Mouse (Mus musculus): ENCODE measurements around the gene Rasgrf1. TPM values are rescaled to one million over a fixed set of nuclear protein-coding genes. Genes with fewer than 3 reads are reported as not detected.

The Rasgrf1 gene
- polyA plus RNA-seq, 1 experiment = 0.06 TPM

GRCm38 (mm10) chr9:89902813-89903212 lies 6.9 kb upstream of the Rasgrf1 start:
- H3K27me3 ChIP-seq (ENCODE audit: control insufficient read depth, insufficient read depth, low read length) = 0 out of 2 replicates have a peak, but pooled peaks cover 3% of the 10 kb centered on the region
- no peak for DNase-seq (ENCODE audit: low read depth in 1 of 2, low spot score in 2 of 2)
- H3K36me3 ChIP-seq (ENCODE audit: control insufficient read depth, insufficient read depth, low read length) = no peaks in the 10 kb centered on the region
- no peak for TF ChIP-seq POLR2A (IDR thresholded peaks at IDR 0.05; ENCODE audit: low read depth, low read length)
- no peak for TF ChIP-seq CTCF (IDR thresholded peaks at IDR 0.05; ENCODE audit: extremely low read depth, insufficient read depth, insufficient read length, insufficient replicate concordance)
- H3K4me1 ChIP-seq (ENCODE audit: control insufficient read depth, insufficient read depth, insufficient read length) = no peaks in the 10 kb centered on the region
- H3K27ac ChIP-seq (ENCODE audit: insufficient read depth, low read length) = no peak overlapping the region
- WGBS = 85% methylated on average over 2 of the region's 2 CpGs
- no peak overlapping the region for H3K4me3 ChIP-seq (ENCODE audit: extremely low read depth, insufficient read depth, insufficient read length)

GRCm38 (mm10) chr9:89906645-89907044 lies 3.1 kb upstream of the Rasgrf1 start:
- TF ChIP-seq CTCF (IDR thresholded peaks at IDR 0.05; ENCODE audit: extremely low read depth, insufficient read depth, insufficient read length, insufficient replicate concordance) (no peak), POLR2A (IDR thresholded peaks at IDR 0.05; ENCODE audit: low read depth, low read length) (no peak)
- peaks cover 8% of the 10 kb centered on the region for H3K4me1 ChIP-seq (ENCODE audit: control insufficient read depth, insufficient read depth, insufficient read length)
- no peak for DNase-seq (ENCODE audit: low read depth in 1 of 2, low spot score in 2 of 2)
- H3K36me3 ChIP-seq (ENCODE audit: control insufficient read depth, insufficient read depth, low read length) = no peaks in the 10 kb centered on the region
- peaks cover 22% of the 10 kb centered on the region for H3K27me3 ChIP-seq (ENCODE audit: control insufficient read depth, insufficient read depth, low read length)
- H3K27ac ChIP-seq (ENCODE audit: insufficient read depth, low read length) = no peak overlapping the region
- no peak overlapping the region for H3K4me3 ChIP-seq (ENCODE audit: extremely low read depth, insufficient read depth, insufficient read length)

GRCm38 (mm10) chr9:89907941-89908340 lies 1.8 kb upstream of the Rasgrf1 start:
- Histone ChIP-seq H3K36me3 (ENCODE audit: control insufficient read depth, insufficient read depth, low read length) (no peaks in the 10 kb centered on the region), H3K27ac (ENCODE audit: insufficient read depth, low read length) (no peak overlapping the region), H3K4me3 (ENCODE audit: extremely low read depth, insufficient read depth, insufficient read length) (no peak overlapping the region), H3K27me3 (ENCODE audit: control insufficient read depth, insufficient read depth, low read length) (peaks cover 25% of the 10 kb centered on the region), H3K4me1 (ENCODE audit: control insufficient read depth, insufficient read depth, insufficient read length) (peaks cover 8% of the 10 kb centered on the region)
- DNase-seq (ENCODE audit: low read depth in 1 of 2, low spot score in 2 of 2) = no peak
- TF ChIP-seq POLR2A (IDR thresholded peaks at IDR 0.05; ENCODE audit: low read depth, low read length) (no peak), CTCF (IDR thresholded peaks at IDR 0.05; ENCODE audit: extremely low read depth, insufficient read depth, insufficient read length, insufficient replicate concordance) (no peak)

- no peak overlapping the region for H3K4me3 ChIP-seq (ENCODE audit: extremely low read depth, insufficient read depth, insufficient read length)
- H3K4me1 ChIP-seq (ENCODE audit: control insufficient read depth, insufficient read depth, insufficient read length) = peaks cover 8% of the 10 kb centered on the region
- 2% methylated on average over 33 of the region's 33 CpGs for WGBS
- DNase-seq (ENCODE audit: low read depth in 1 of 2, low spot score in 2 of 2) = no peak
- no peak for TF ChIP-seq POLR2A (IDR thresholded peaks at IDR 0.05; ENCODE audit: low read depth, low read length)
- no peak for TF ChIP-seq CTCF (IDR thresholded peaks at IDR 0.05; ENCODE audit: extremely low read depth, insufficient read depth, insufficient read length, insufficient replicate concordance)
- no peaks in the 10 kb centered on the region for H3K36me3 ChIP-seq (ENCODE audit: control insufficient read depth, insufficient read depth, low read length)
- H3K27ac ChIP-seq (ENCODE audit: insufficient read depth, low read length) = no peak overlapping the region
- peaks cover 25% of the 10 kb centered on the region for H3K27me3 ChIP-seq (ENCODE audit: control insufficient read depth, insufficient read depth, low read length)
These were observed 1.1 kb upstream of the Rasgrf1 start for GRCm38 (mm10) chr9:89908601-89909000.

- H3K36me3 ChIP-seq (ENCODE audit: control insufficient read depth, insufficient read depth, low read length) = no peaks in the 10 kb centered on the region
- H3K4me3 ChIP-seq (ENCODE audit: extremely low read depth, insufficient read depth, insufficient read length) = no peak overlapping the region
- WGBS = 6% methylated on average over 26 of the region's 26 CpGs
- peaks cover 8% of the 10 kb centered on the region for H3K4me1 ChIP-seq (ENCODE audit: control insufficient read depth, insufficient read depth, insufficient read length)
- no peak for TF ChIP-seq CTCF (IDR thresholded peaks at IDR 0.05; ENCODE audit: extremely low read depth, insufficient read depth, insufficient read length, insufficient replicate concordance)
- TF ChIP-seq POLR2A (IDR thresholded peaks at IDR 0.05; ENCODE audit: low read depth, low read length) = no peak
- no peak for DNase-seq (ENCODE audit: low read depth in 1 of 2, low spot score in 2 of 2)
- no peak overlapping the region for H3K27ac ChIP-seq (ENCODE audit: insufficient read depth, low read length)
- peaks cover 24% of the 10 kb centered on the region for H3K27me3 ChIP-seq (ENCODE audit: control insufficient read depth, insufficient read depth, low read length)
These were observed 298 bp downstream of the Rasgrf1 start for GRCm38 (mm10) chr9:89910011-89910400.

- whole genome bisulfite sequencing = 10% methylated on average over 33 of the region's 34 CpGs
- Histone ChIP-seq H3K4me3 (ENCODE audit: extremely low read depth, insufficient read depth, insufficient read length) (no peak overlapping the region), H3K27me3 (ENCODE audit: control insufficient read depth, insufficient read depth, low read length) (peaks cover 24% of the 10 kb centered on the region), H3K36me3 (ENCODE audit: control insufficient read depth, insufficient read depth, low read length) (no peaks in the 10 kb centered on the region), H3K4me1 (ENCODE audit: control insufficient read depth, insufficient read depth, insufficient read length) (peaks cover 8% of the 10 kb centered on the region), H3K27ac (ENCODE audit: insufficient read depth, low read length) (no peak overlapping the region)
- no peak for TF ChIP-seq POLR2A (IDR thresholded peaks at IDR 0.05; ENCODE audit: low read depth, low read length)
- TF ChIP-seq CTCF (IDR thresholded peaks at IDR 0.05; ENCODE audit: extremely low read depth, insufficient read depth, insufficient read length, insufficient replicate concordance) = no peak
- DNase-seq (ENCODE audit: low read depth in 1 of 2, low spot score in 2 of 2) = no peak
These were observed 1.2 kb downstream of the Rasgrf1 start for GRCm38 (mm10) chr9:89910741-89911444.

- Histone ChIP-seq H3K27ac (ENCODE audit: insufficient read depth, low read length) (no peak overlapping the region), H3K27me3 (ENCODE audit: control insufficient read depth, insufficient read depth, low read length) (peaks cover 24% of the 10 kb centered on the region), H3K36me3 (ENCODE audit: control insufficient read depth, insufficient read depth, low read length) (no peaks in the 10 kb centered on the region), H3K4me1 (ENCODE audit: control insufficient read depth, insufficient read depth, insufficient read length) (peaks cover 8% of the 10 kb centered on the region), H3K4me3 (ENCODE audit: extremely low read depth, insufficient read depth, insufficient read length) (no peak overlapping the region)
- TF ChIP-seq POLR2A (IDR thresholded peaks at IDR 0.05; ENCODE audit: low read depth, low read length) = no peak
- 59% methylated on average over 5 of the region's 5 CpGs for WGBS
- DNase-seq (ENCODE audit: low read depth in 1 of 2, low spot score in 2 of 2) = no peak
These were observed 2.3 kb downstream of the Rasgrf1 start for GRCm38 (mm10) chr9:89911891-89912549.
